Mouse (Mus musculus) ES-Bruce4 (cell line): ENCODE measurements around the gene Piwil4.

Source experiments
- CTCF ChIP-seq: IDR thresholded peaks from one replicate; pipeline ENCODE4 v1.8.1; 2011; ENCODE audit warnings: low read depth, low read length
- EP300 ChIP-seq: IDR thresholded peaks from 2 replicates; pipeline ENCODE4 v1.6.1; 2011; ENCODE audit warnings: low read depth, low read length; ENCODE audit not compliant: insufficient read depth
- POLR2A ChIP-seq: IDR thresholded peaks from one replicate; pipeline ENCODE4 v1.8.1; 2011; ENCODE audit warnings: low read length; ENCODE audit not compliant: insufficient read depth

DNA sequence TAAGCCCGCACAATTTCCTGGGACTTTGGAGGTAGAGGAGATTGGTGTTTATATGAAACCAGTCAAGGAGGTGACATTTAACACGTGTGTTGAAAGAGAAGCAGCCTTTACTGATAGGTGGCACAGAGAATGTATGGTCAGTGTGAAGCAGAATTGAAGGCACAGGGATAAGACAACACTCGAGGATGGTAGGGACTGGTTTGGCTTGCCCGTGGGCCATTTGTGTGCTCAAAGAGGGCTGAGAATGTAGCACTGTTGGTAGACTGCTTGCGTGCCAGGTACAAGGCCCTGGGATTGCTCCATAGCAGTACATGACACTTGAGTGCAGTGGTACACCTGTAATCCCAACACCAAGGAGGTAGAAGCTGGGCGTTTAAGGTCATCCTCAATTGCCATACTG lies 46.8 kb upstream of the Piwil4 start:
- TF ChIP-seq POLR2A, result no peak
- no peak for TF ChIP-seq CTCF
- no peak for TF ChIP-seq EP300
